Mouse (Mus musculus) embryonic facial prominence, embryonic 13.5 days (tissue): ENCODE results near the gene Nap1l3. TPM values are rescaled to one million over a fixed set of nuclear protein-coding genes. Genes with fewer than 3 reads are reported as not detected.

ENCODE experiments used
- ATAC-seq: fragments of 200-750 bp; cut with Nextera tagmentation; 2 replicates; pipeline ENCODE4 v1.8.0; 2017; ENCODE audit warnings: low read depth; ENCODE audit not compliant: insufficient number of reproducible peaks, insufficient read depth, low FRiP score, low TSS enrichment
- H3K27ac ChIP-seq: fragments of 300-500 bp; sonication (generic); 2 replicates; pipeline ENCODE4 v1.5.1; 2015; ENCODE audit warnings: moderate library complexity, mild to moderate bottlenecking, inconsistent platforms
- H3K27me3 ChIP-seq: fragments of 300-500 bp; sonication (generic); 2 replicates; pipeline ENCODE4 v1.6.1; 2015; ENCODE audit warnings: mild to moderate bottlenecking, inconsistent platforms
- H3K36me3 ChIP-seq: fragments of 300-500 bp; sonication (generic); 2 replicates; pipeline ENCODE4 v1.6.1; 2015; ENCODE audit warnings: mild to moderate bottlenecking, inconsistent platforms
- H3K4me1 ChIP-seq: fragments of 300-500 bp; sonication (generic); 2 replicates; pipeline ENCODE4 v1.6.1; 2015; ENCODE audit warnings: inconsistent platforms
- H3K4me2 ChIP-seq: fragments of 300-500 bp; sonication (generic); 2 replicates; pipeline ENCODE4 v1.6.1; 2015; ENCODE audit warnings: moderate library complexity, mild to moderate bottlenecking, inconsistent platforms
- H3K4me3 ChIP-seq: fragments of 300-500 bp; sonication (generic); 2 replicates; pipeline ENCODE4 v1.5.1; 2015; ENCODE audit warnings: mild to moderate bottlenecking, inconsistent platforms
- H3K9ac ChIP-seq: fragments of 300-500 bp; sonication (generic); 2 replicates; pipeline ENCODE4 v1.6.1; 2015; ENCODE audit warnings: mild to moderate bottlenecking, inconsistent platforms
- H3K9me3 ChIP-seq: fragments of 300-500 bp; sonication (generic); 2 replicates; pipeline ENCODE4 v1.6.1; 2016; ENCODE audit warnings: inconsistent platforms
- WGBS: fragments of 180-500 bp; shearing (Covaris S2); methylation state at CpG from one replicate; pipeline ENCODE4 v1.1.7; 2015; ENCODE audit warnings: mixed read lengths; 5-methylcytosine and 5-hydroxymethylcytosine counted together
- polyA plus RNA-seq: library from polyadenylated mRNA; unstranded; fragments of >200 nt; fragmentation: Nextera tagmentation; extraction: Ambion mirVana; gene quantifications from 2 replicates; pipeline ENCODE4 v1.2.1, GENCODE M21; 2015

The Nap1l3 gene
- 4.1 and 4.6 TPM in 2 replicates for polyA plus RNA-seq

DNA sequence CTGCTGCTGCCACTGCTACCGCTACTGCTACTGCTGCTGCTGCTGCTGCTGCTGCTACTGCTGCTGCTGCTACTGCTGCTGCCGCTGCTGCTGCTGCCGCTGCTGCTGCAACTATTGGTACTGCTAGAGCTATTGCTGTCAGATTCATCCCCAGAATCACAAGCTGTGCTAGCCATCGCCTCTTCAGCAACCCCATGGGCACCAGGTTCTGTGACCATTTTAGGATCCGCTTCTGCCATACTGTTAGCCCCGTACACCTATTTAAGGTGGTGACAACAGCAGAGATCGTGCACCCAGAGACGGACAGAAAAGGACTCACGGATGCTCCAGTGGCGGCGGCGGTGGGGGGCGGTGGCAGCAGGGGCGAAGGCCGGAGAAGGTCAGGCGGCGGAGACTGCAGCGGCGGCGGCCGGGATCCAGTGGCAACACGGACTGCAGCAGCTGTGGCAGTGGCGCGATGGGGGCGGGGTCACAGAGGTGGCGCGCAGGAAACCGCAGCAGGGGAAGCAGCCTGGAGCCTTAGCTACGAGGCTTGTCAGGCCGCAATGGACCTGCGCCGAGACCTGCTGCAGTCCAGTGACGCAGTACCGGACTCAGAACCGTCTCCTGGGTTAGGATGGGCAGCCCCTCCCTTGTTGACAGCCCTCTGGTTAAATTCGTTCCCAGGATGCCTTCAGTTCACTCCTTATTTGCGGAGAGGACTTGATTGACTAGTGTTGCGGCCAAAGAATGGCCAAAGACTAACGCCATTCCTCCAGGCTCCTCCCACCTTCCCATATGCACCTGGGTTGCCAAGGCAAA lies at the start of gene Nap1l3:
Nap1l3 (minus strand) TSS at position 621 of the 801 bp plus-strand sequence.
- H3K9me3 ChIP-seq = no peaks in the 10 kb centered on the region
- no peaks in the 10 kb centered on the region for H3K36me3 ChIP-seq
- peak within 1 kb of the TSS; percentile 62 for H3K9ac ChIP-seq
- ATAC-seq = peak; percentile 91
- H3K27ac ChIP-seq = no peak within 1 kb of the TSS
- 8% methylated on average over 36 of the region's 39 CpGs for WGBS
- H3K4me1 ChIP-seq = no peaks in the 10 kb centered on the region
- H3K4me2 ChIP-seq = peak within 1 kb of the TSS; percentile 62
- H3K4me3 ChIP-seq = peak within 1 kb of the TSS; percentile 59
- H3K27me3 ChIP-seq = no peaks in the 10 kb centered on the region

DNA sequence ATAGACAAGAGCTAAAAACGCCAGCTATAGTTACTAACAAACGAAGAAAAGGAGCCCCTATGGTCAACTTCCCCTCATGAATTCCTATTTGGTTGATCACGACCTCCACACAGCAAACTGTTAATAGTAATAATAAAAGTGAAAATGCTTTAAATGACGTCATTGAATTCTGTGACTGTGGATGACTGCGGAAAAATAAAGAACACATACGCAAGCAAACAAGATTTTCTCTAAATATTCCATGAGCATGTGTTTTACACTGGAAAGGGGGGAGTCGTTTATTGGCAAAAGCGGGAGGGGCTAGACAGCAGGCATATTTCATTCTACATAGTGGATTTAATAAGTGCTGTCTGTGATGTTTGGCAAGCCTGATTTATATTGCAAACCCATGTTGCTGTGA lies 451 bp upstream of the Nap1l3 start:
- peak overlapping the region; percentile 62 for H3K4me2 ChIP-seq
- H3K27me3 ChIP-seq = no peaks in the 10 kb centered on the region
- no peak overlapping the region for H3K27ac ChIP-seq
- no peaks in the 10 kb centered on the region for H3K36me3 ChIP-seq
- H3K9me3 ChIP-seq = no peaks in the 10 kb centered on the region
- peak overlapping the region; percentile 59 for H3K4me3 ChIP-seq
- ATAC-seq = no peak
- no peaks in the 10 kb centered on the region for H3K4me1 ChIP-seq
- WGBS = 21% methylated on average over 8 of the region's 8 CpGs
- no peak overlapping the region for H3K9ac ChIP-seq
